Mouse (Mus musculus): ENCODE results near the gene Nnmt. TPM values are rescaled to one million over a fixed set of nuclear protein-coding genes. Genes with fewer than 3 reads are reported as not detected.

The Nnmt gene
- 10 to 100 TPM; 13.9 to 20.8 TPM for total RNA-seq (2021)
- long read RNA-seq, experiment 1, transcript Nnmt-201 (3 exons, 1,043 nt) = major isoform, 37 of 44 reads
- long read RNA-seq, experiment 1, partial matches to known transcripts = 0 of 44 reads
- long read RNA-seq, experiment 1, other reads (novel, unspliced or antisense) = 3 of 44 reads
- long read RNA-seq, experiment 2, transcript Nnmt-201 (3 exons, 1,043 nt) = major isoform, 14 of 20 reads
- long read RNA-seq, experiment 2, partial matches to known transcripts = 0 of 20 reads
- long read RNA-seq, experiment 2, other reads (novel, unspliced or antisense) = 2 of 20 reads

- peak; percentile 21 for DNase-seq
Observed at GRCm38 (mm10) chr9:48604939-48605598, at the start of gene Nnmt. Gene Nnmt, minus strand, starts transcription at chr9:48605153.

DNA sequence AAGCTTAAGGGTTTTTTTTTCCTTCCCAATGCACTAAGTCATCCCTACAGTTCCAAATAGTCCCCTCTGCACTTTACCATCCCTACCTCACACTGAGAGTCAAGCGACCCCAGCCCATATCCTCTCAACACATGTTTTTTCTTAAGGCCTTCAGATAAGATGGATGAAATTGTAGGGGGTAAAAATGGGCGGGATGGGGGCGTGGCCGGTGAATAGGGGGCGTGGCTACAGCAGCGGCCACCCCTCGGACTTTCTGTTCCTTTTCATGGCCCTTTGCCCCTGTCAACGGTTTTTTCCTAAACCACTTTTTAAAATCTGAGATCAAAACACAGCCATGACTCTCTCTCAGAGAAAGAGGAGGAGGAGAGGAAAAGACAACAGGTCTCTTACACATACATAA is 49.8 kb upstream of the Nnmt start:
- DNase-seq = no peak

DNA sequence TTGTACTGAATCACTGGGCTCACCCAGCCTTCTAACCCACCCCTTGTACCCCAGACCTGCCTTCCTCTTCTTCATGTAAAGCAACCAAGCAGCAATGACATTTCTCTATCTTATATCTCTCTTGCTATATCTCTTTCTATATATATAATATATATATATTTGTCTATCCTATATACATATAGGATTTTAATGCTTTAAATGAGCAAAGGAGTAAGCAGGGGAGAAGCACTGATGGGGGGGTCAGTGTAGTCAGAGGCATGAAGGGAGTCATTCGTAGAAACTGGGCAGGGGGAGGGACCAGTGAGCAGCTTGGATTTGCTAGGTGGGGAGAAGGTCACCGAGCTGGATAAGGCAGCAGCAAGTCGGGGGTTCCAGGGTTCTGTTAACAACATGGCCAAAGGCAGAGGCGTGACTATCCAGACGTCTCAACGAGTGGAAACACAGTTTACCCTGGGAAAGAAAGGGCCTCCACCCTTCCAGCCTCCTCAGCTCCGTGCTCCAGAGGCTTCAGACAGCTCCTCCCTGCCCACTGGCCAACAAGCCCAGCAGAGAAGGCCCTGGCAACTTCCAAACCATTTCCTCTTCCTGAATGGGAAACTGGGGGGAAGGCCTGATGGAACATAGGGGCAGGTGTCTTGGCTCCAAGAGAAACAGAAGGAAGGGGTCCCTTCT is 48.6 kb upstream of the Nnmt start:
- DNase-seq = no peak

DNA sequence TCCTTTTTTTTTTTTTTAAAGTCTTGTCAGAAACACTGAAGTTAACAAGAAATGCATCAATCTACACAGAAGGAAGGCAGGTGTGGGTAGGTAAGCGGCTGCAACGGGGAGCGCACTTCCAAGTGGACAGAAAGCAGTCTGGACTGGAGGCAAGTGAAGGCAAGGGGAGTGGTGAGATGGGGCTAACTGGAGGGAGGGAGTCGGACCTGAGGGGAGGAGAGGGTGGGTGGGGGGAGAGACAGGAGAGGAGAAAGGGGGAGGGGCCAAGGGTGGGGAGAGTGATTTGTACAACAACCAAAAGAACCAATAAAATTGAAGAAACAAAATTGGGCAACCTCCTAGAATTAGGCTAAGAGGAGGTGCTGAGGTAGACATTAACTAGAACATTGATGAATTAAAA is 47.1 kb upstream of the Nnmt start:
- DNase-seq = no peak

GRCm38 (mm10) chr9:48650846-48651245 is 45.9 kb upstream of the Nnmt start:
- no peak for DNase-seq

GRCm38 (mm10) chr9:48649851-48650685 is 45.1 kb upstream of the Nnmt start:
- no peak for DNase-seq

DNA sequence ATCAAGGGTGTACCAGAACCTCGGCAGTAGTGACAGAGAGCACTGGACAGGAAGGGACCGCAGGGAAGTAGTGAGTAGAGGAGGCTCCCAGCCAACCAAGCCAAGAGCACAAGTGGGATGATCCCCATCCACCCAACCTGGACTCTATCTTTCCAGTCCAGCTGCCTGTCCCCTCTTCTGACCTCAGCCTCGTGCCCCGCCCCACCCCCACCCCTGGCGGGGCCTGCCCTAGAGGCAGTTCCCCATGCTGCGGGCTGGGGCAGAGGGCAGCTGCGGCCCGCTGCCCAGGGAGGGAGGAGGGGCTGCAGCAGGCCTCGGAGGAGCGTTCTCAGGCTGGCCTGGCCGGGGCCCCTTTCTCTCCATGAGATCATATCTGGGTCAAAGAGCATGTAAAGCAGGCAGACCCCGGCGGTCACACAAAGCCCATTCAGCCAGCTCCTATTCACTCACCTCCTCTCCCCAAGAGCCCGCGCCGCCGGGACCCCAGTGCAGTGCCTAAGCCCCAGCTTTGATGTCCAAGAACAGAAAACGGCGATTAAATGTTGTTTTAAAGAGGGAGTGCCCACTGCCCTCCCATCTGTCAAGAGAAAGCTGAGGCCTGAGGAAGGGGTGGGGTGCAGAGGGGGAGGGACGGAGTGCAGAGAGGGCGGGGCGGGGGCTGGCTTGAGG is 44.3 kb upstream of the Nnmt start:
- peak; percentile 70 for DNase-seq

DNA sequence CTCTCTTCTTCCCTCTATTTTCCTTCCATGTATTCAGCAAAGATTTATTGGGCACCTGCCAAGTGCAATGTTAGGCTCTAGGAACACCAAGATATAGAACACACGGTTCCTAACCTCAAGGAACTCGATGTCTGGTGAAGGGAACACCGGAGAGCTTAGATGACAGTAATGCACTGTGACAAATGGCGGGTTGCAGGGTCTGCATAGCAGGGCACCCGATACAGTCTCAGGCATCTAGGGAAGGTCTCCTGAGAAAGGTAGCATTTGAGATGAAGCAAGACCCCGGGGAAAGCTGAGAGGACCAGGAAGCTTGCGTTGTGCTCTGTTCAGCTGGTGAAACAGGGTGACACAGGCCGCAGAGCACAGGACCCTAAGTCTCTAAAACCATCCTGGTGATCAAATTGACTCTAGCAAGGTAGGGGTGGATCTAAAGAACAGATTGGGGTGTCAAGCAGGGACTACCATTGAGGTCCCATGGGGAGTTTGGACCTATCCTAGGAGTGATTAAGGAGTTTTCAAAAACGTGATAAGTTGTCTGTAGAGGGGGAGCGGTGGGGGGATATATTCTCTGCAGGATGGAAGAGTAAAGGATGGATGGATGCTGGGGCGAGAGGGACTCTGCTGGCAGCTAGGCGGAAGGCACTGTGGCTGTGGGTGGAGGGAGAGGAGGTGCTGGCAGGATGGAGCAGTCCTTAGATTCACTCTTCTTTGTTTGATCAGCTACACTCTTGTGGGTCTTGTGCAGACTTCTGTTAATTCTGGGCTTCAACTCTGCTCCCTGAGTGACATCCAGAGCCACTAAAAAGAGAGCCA is 43.5 kb upstream of the Nnmt start:
- DNase-seq = no peak

DNA sequence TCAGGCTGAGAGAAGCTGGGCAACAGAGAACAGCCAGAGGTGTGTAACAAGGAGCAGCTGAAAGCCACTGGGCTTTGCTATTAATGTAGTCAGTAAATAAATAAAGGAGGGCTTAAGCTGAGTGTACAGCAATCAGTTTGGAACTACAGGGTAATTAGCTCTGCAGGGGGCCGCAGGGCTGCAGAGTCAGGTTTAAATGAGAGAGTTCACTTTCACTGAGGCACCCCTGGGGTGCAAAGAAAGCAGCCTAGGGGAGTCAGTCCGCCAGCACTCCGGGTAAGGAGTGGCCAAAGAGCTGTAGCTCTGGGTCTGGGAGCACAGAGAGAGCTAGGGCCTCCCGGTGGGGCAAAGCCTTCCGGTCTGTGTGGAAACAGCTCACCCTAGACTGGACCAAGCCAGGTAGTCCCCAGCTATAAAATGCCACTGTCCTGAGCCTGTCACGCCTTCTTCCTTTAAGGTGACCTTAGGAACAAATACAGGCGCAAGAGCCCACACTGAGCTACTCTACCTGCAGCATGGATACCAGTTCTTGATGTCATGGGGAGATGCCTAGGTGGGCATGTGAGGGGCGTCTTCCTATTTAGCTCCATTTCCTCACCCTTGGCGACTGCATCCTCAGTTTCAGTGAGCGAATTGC is 42.8 kb upstream of the Nnmt start:
- no peak for DNase-seq

GRCm38 (mm10) chr9:48646781-48647647 is 42.1 kb upstream of the Nnmt start:
- DNase-seq = no peak

- DNase-seq = peak; percentile 78
Observed at GRCm38 (mm10) chr9:48646251-48646650, 41.3 kb upstream of the Nnmt start.

- no peak for DNase-seq
Observed at GRCm38 (mm10) chr9:48645648-48646126, 40.7 kb upstream of the Nnmt start.

- peak; percentile 38 for DNase-seq
Observed at GRCm38 (mm10) chr9:48644926-48645647, 40.1 kb upstream of the Nnmt start.

GRCm38 (mm10) chr9:48644376-48644775 is 39.4 kb upstream of the Nnmt start:
- DNase-seq = no peak

DNA sequence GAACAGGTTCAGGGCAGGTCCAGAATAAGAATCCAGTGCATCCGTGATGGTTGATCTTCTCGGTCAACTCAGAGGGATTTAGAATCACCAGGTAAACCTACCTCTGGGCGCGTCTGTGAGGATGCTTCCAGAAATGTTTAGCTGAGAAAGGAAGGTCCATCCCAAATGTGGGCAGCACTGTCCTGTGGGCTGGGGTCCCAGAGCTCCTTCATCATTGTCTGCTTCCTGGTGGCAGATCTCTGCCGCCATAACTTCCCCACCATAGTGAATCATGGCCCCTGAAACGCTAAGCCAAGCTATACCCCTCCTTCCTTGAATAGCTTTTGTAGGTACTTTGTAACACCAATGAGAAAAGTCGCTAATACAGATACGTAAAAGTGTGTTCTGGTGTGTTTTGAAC is 36.7 kb upstream of the Nnmt start:
- no peak for DNase-seq

GRCm38 (mm10) chr9:48640881-48641280 is 35.9 kb upstream of the Nnmt start:
- DNase-seq = no peak

GRCm38 (mm10) chr9:48638176-48638803 is 33.3 kb upstream of the Nnmt start:
- DNase-seq = no peak

- DNase-seq = no peak
Observed at GRCm38 (mm10) chr9:48637161-48637560, 32.2 kb upstream of the Nnmt start.

All from adrenal gland, postnatal 10 days (tissue).